Mouse (Mus musculus) lung, postnatal 0 days (tissue): ENCODE data around the gene Neurod2.

ENCODE experiments used
- CTCF ChIP-seq: IDR thresholded peaks from 2 replicates; pipeline ENCODE4 v1.5.1; 2016; ENCODE audit warnings: antibody characterized with exemption, mild to moderate bottlenecking
- EP300 ChIP-seq: IDR thresholded peaks from 2 replicates; pipeline ENCODE4 v1.6.1; 2016; ENCODE audit warnings: antibody characterized with exemption, mild to moderate bottlenecking, control low read depth

DNA sequence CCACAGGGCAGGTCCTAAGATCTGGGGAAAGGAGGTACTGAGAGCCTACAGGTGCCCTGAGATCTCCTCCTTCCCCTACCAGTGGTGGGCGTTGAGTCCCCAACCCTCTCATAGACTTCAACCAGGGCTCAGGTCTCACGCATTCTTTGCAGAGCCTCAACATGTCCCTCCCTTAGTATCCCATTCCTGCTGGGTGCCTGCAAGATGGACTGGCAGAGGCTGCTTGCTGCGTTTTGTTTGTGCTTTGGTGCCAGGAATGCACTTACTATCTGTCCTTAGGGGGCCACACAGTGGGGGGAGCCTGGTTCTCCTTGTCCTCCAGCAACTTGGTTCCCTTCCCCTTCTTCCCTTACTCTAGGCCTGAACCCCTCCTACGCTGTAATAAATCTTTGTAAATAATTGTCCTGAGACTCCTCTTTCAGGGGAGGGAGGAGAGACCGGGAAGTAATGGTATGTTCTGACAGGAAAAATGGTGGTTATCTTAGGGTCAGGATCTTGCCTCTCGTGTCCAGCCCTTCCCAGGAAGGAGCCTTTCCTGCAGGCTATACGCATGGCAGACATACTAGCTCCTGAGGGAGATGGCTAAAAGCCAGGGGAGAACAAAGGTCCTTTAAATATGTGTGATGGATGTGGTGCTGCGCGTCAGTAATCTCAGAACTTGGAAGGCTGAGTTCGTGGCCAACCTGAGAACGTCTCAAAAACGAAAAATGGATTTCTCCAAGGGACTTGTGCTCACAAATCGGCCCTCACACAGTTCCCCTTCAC lies 28.1 kb upstream of the Neurod2 start:
- TF ChIP-seq CTCF, result no peak
- TF ChIP-seq EP300, result peak; percentile 75
